ENCODE assay signal across 11 mouse cellular contexts in the genomic region with DNA sequence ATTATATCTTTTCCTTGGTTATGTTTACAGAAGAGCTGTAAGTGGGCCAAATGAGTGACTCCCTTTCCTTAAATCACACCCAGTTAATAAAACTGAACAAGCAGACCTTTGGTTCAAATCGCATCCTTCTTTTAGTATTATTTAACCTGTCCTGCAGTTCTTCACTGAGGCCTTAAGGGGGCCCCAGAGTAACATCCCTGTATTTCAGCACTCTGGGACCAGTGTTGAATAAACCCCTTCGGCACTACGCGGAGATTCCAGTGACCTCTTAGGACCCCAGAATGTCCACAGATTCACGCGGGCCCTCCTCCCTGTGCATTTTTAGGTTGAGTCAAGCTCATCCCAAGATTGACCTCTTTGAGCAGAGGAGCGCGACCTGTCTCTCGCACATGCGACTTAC.
DNase-seq lines count a peak whose midpoint lies in the region; ATAC-seq and TF ChIP-seq lines count a peak whose summit lies in the region.
"Had no signal": no experiment of that assay in that cellular context is flagged by ENCODE, and none has a peak within 500 bp of the region (broad histone marks: within the 10 kb centered on the region; RNA-seq: fewer than 3 reads in every experiment).

No protein-coding gene starts in this region.

- no peak for TF ChIP-seq EP300 in stomach, postnatal 0 days (optimal IDR thresholded peaks at IDR 0.05)

- TF ChIP-seq CTCF in stomach, postnatal 0 days (IDR thresholded peaks at IDR 0.05; ENCODE audit: low read depth), result peak; percentile 60

- H3K9ac ChIP-seq in stomach, postnatal 0 days (ENCODE audit: low read length), result no peak overlapping the region
- H3K9ac ChIP-seq: liver, embryonic 14.5 days had no signal

- H3K36me3 ChIP-seq in stomach, postnatal 0 days (ENCODE audit: control insufficient read depth, insufficient read depth, low read length), result no peaks in the 10 kb centered on the region

- no peaks in the 10 kb centered on the region for H3K27me3 ChIP-seq in stomach, postnatal 0 days (ENCODE audit: control insufficient read depth, insufficient read depth, low read length)

- 65% methylated on average over 10 of the region's 10 CpGs for WGBS in stomach, postnatal 0 days

- no peaks in the 10 kb centered on the region for H3K4me1 ChIP-seq in stomach, postnatal 0 days (replicated peaks; ENCODE audit: control insufficient read depth, insufficient read depth)

- H3K27ac ChIP-seq in stomach, postnatal 0 days (replicated peaks), result no peak overlapping the region
- H3K27ac ChIP-seq: liver, embryonic 14.5 days had no signal

- intact Hi-C loops in heart, postnatal 25 days (cut with DNase I), result loop anchor here (1.0 to 5.0 kb wide), 2 partner anchors 109 to 288 kb away; no protein-coding TSS in a partner anchor

- no peak overlapping the region for H3K4me3 ChIP-seq in stomach, postnatal 0 days (ENCODE audit: low read depth, low read length)

- H3K9me3 ChIP-seq in stomach, postnatal 0 days (ENCODE audit: control insufficient read depth, low read length), result no peaks in the 10 kb centered on the region

- no peak overlapping the region for H3K4me2 ChIP-seq in stomach, postnatal 0 days (replicated peaks; ENCODE audit: low read depth)

- peak; percentile 6 for DNase-seq in heart, postnatal 4 days
- DNase-seq in heart, postnatal 25 days (ENCODE audit: low spot score), result no peak
- peak; percentile 3 for DNase-seq in right cerebral cortex, adult 18-20 months
- DNase-seq in right cerebral cortex, postnatal 10 days (ENCODE audit: low spot score in 2 of 2), result no peak
- peak; percentile 18 for DNase-seq in embryo, embryonic 9.5 days (ENCODE audit: extremely low spot score)
- DNase-seq in stomach, postnatal 0 days (ENCODE audit: low spot score), result no peak
- no peak for DNase-seq in frontal cortex, postnatal 10 days (ENCODE audit: low spot score in 2 of 2)
- DNase-seq in layer of hippocampus, adult 18-20 months (ENCODE audit: low spot score in 2 of 2), result no peak
- DNase-seq: thymus, postnatal 4 days had no signal

- ATAC-seq in stomach, postnatal 0 days (ENCODE audit: low FRiP score, low TSS enrichment), result no peak
- ATAC-seq: forebrain, embryonic 16.5 days had no signal

Comparison
In these comparisons a context has a peak if more than half of its experiments do, and no peak if none do; other contexts are left out.
1. DNase-seq: peak in heart, postnatal 4 days (single experiment), right cerebral cortex, adult 18-20 months (single experiment) and embryo, embryonic 9.5 days (single experiment); none in heart, postnatal 25 days (single experiment), right cerebral cortex, postnatal 10 days (0 of 2), stomach, postnatal 0 days (single experiment), frontal cortex, postnatal 10 days (0 of 2) and layer of hippocampus, adult 18-20 months (0 of 2).